Mouse (Mus musculus): ENCODE results near the gene Irx2. TPM values are rescaled to one million over a fixed set of nuclear protein-coding genes. Genes with fewer than 3 reads are reported as not detected.
A peak's percentile ranks its signal among the peaks of the same experiment; 100 is the strongest.

Irx2 gene
- polyA plus RNA-seq, 1 experiment from 2014 or later: not detected

GRCm38 (mm10) chr13:72624847-72625170 lies 3.8 kb upstream of the Irx2 start:
- WGBS (ENCODE audit: insufficient replicate concordance): 3% methylated on average over 6 of the region's 6 CpGs
- peaks cover 79% of the 10 kb centered on the region for H3K27me3 ChIP-seq (ENCODE audit: control insufficient read depth, insufficient read depth, low read depth, low read length)
- no peak for ATAC-seq (ENCODE audit: low read depth)

GRCm38 (mm10) chr13:72625236-72625950 lies 3.2 kb upstream of the Irx2 start:
- 7% methylated on average over 28 of the region's 28 CpGs for WGBS (ENCODE audit: insufficient replicate concordance)
- Histone ChIP-seq H3K4me2 (ENCODE audit: low read depth, low read length) (no peak overlapping the region), H3K9me3 (replicated peaks; ENCODE audit: control insufficient read depth, low read length) (no peaks in the 10 kb centered on the region), H3K9ac (ENCODE audit: low read depth, low read length) (no peak overlapping the region), H3K4me1 (ENCODE audit: control insufficient read depth, low read depth, low read length) (no peaks in the 10 kb centered on the region; the same call in 1 of the 2 replicates), H3K4me3 (ENCODE audit: low read depth, low read length) (no peak overlapping the region), H3K36me3 (ENCODE audit: control insufficient read depth, insufficient read depth) (no peaks in the 10 kb centered on the region), H3K27me3 (ENCODE audit: control insufficient read depth, insufficient read depth, low read depth, low read length) (peaks cover 85% of the 10 kb centered on the region), H3K27ac (ENCODE audit: low read length) (no peak overlapping the region)
- no peak for ATAC-seq (ENCODE audit: low read depth)

More at GRCm38 (mm10) chr13:72624847-72625170, 3.8 kb upstream of the Irx2 start:
- no peaks in the 10 kb centered on the region; the same call in 1 of the 2 replicates for H3K4me1 ChIP-seq (ENCODE audit: control insufficient read depth, low read depth, low read length)
- H3K9ac ChIP-seq (ENCODE audit: low read depth, low read length): no peak overlapping the region
- no peak overlapping the region for H3K27ac ChIP-seq (ENCODE audit: low read length)
- peak overlapping the region; percentile 36 for H3K4me2 ChIP-seq (ENCODE audit: low read depth, low read length)
- no peaks in the 10 kb centered on the region for H3K9me3 ChIP-seq (replicated peaks; ENCODE audit: control insufficient read depth, low read length)
- H3K36me3 ChIP-seq (ENCODE audit: control insufficient read depth, insufficient read depth): no peaks in the 10 kb centered on the region
- H3K4me3 ChIP-seq (ENCODE audit: low read depth, low read length): peak overlapping the region; percentile 28

GRCm38 (mm10) chr13:72627391-72628321 lies 964 bp upstream of the Irx2 start:
- Histone ChIP-seq H3K27ac (ENCODE audit: low read length) (no peak overlapping the region), H3K9ac (ENCODE audit: low read depth, low read length) (no peak overlapping the region), H3K9me3 (replicated peaks; ENCODE audit: control insufficient read depth, low read length) (no peaks in the 10 kb centered on the region), H3K4me3 (ENCODE audit: low read depth, low read length) (peak overlapping the region; percentile 44), H3K4me1 (ENCODE audit: control insufficient read depth, low read depth, low read length) (no peaks in the 10 kb centered on the region; the same call in 1 of the 2 replicates), H3K27me3 (ENCODE audit: control insufficient read depth, insufficient read depth, low read depth, low read length) (peaks cover 99% of the 10 kb centered on the region), H3K36me3 (ENCODE audit: control insufficient read depth, insufficient read depth) (no peaks in the 10 kb centered on the region), H3K4me2 (ENCODE audit: low read depth, low read length) (peak overlapping the region; percentile 65; the same call in 1 of the 2 replicates)
- 3% methylated on average over 42 of the region's 42 CpGs for WGBS (ENCODE audit: insufficient replicate concordance)
- no peak for ATAC-seq (ENCODE audit: low read depth)

GRCm38 (mm10) chr13:72628935-72629631 lies 463 bp downstream of the Irx2 start:
- ATAC-seq (ENCODE audit: low read depth): no peak
- H3K27me3 ChIP-seq (ENCODE audit: control insufficient read depth, insufficient read depth, low read depth, low read length): peaks cover 96% of the 10 kb centered on the region
- H3K9ac ChIP-seq (ENCODE audit: low read depth, low read length): no peak overlapping the region
- H3K4me3 ChIP-seq (ENCODE audit: low read depth, low read length): peak overlapping the region; percentile 44
- no peaks in the 10 kb centered on the region for H3K9me3 ChIP-seq (replicated peaks; ENCODE audit: control insufficient read depth, low read length)
- H3K36me3 ChIP-seq (ENCODE audit: control insufficient read depth, insufficient read depth): no peaks in the 10 kb centered on the region
- H3K4me2 ChIP-seq (ENCODE audit: low read depth, low read length): peak overlapping the region; percentile 65
- H3K4me1 ChIP-seq (ENCODE audit: control insufficient read depth, low read depth, low read length): no peaks in the 10 kb centered on the region; the same call in 1 of the 2 replicates
- under 1% methylated on average over 69 of the region's 88 CpGs for WGBS (ENCODE audit: insufficient replicate concordance)
- no peak overlapping the region for H3K27ac ChIP-seq (ENCODE audit: low read length)

GRCm38 (mm10) chr13:72629806-72630205 lies 1.2 kb downstream of the Irx2 start:
- Histone ChIP-seq H3K36me3 (ENCODE audit: control insufficient read depth, insufficient read depth) (no peaks in the 10 kb centered on the region), H3K27me3 (ENCODE audit: control insufficient read depth, insufficient read depth, low read depth, low read length) (peaks cover 96% of the 10 kb centered on the region), H3K9me3 (replicated peaks; ENCODE audit: control insufficient read depth, low read length) (no peaks in the 10 kb centered on the region), H3K9ac (ENCODE audit: low read depth, low read length) (no peak overlapping the region), H3K4me1 (ENCODE audit: control insufficient read depth, low read depth, low read length) (no peaks in the 10 kb centered on the region; the same call in 1 of the 2 replicates), H3K4me3 (ENCODE audit: low read depth, low read length) (no peak overlapping the region), H3K27ac (ENCODE audit: low read length) (no peak overlapping the region), H3K4me2 (ENCODE audit: low read depth, low read length) (no peak overlapping the region)
- no peak for ATAC-seq (ENCODE audit: low read depth)
- WGBS (ENCODE audit: insufficient replicate concordance): 3% methylated on average over 13 of the region's 13 CpGs

- WGBS (ENCODE audit: insufficient replicate concordance): 3% methylated on average over 60 of the region's 60 CpGs
- Histone ChIP-seq H3K4me3 (ENCODE audit: low read depth, low read length) (no peak overlapping the region), H3K9ac (ENCODE audit: low read depth, low read length) (no peak overlapping the region), H3K27ac (ENCODE audit: low read length) (no peak overlapping the region), H3K4me1 (ENCODE audit: control insufficient read depth, low read depth, low read length) (no peaks in the 10 kb centered on the region; the same call in 1 of the 2 replicates), H3K36me3 (ENCODE audit: control insufficient read depth, insufficient read depth) (no peaks in the 10 kb centered on the region), H3K9me3 (replicated peaks; ENCODE audit: control insufficient read depth, low read length) (no peaks in the 10 kb centered on the region), H3K4me2 (ENCODE audit: low read depth, low read length) (no peak overlapping the region), H3K27me3 (ENCODE audit: control insufficient read depth, insufficient read depth, low read depth, low read length) (peaks cover 97% of the 10 kb centered on the region)
- no peak for ATAC-seq (ENCODE audit: low read depth)
Observed at GRCm38 (mm10) chr13:72630501-72631372, 2.1 kb downstream of the Irx2 start.

GRCm38 (mm10) chr13:72631373-72632021 lies 2.9 kb downstream of the Irx2 start:
- no peak overlapping the region for H3K9ac ChIP-seq (ENCODE audit: low read depth, low read length)
- no peak overlapping the region for H3K4me3 ChIP-seq (ENCODE audit: low read depth, low read length)

GRCm38 (mm10) chr13:72632361-72632760 lies 3.7 kb downstream of the Irx2 start:
- H3K27ac ChIP-seq (ENCODE audit: low read length): no peak overlapping the region
- peaks cover 92% of the 10 kb centered on the region for H3K27me3 ChIP-seq (ENCODE audit: control insufficient read depth, insufficient read depth, low read depth, low read length)
- no peaks in the 10 kb centered on the region for H3K9me3 ChIP-seq (replicated peaks; ENCODE audit: control insufficient read depth, low read length)
- no peak overlapping the region for H3K4me2 ChIP-seq (ENCODE audit: low read depth, low read length)
- H3K4me3 ChIP-seq (ENCODE audit: low read depth, low read length): no peak overlapping the region
- 5% methylated on average over 6 of the region's 6 CpGs for WGBS (ENCODE audit: insufficient replicate concordance)
- ATAC-seq (ENCODE audit: low read depth): no peak
- H3K9ac ChIP-seq (ENCODE audit: low read depth, low read length): no peak overlapping the region
- H3K4me1 ChIP-seq (ENCODE audit: control insufficient read depth, low read depth, low read length): no peaks in the 10 kb centered on the region; the same call in 1 of the 2 replicates
- no peaks in the 10 kb centered on the region for H3K36me3 ChIP-seq (ENCODE audit: control insufficient read depth, insufficient read depth)

More at GRCm38 (mm10) chr13:72631373-72632021, 2.9 kb downstream of the Irx2 start:
- no peaks in the 10 kb centered on the region for H3K36me3 ChIP-seq (ENCODE audit: control insufficient read depth, insufficient read depth)
- no peak for ATAC-seq (ENCODE audit: low read depth)
- no peak overlapping the region for H3K27ac ChIP-seq (ENCODE audit: low read length)
- H3K9me3 ChIP-seq (replicated peaks; ENCODE audit: control insufficient read depth, low read length): no peaks in the 10 kb centered on the region
- no peak overlapping the region for H3K4me2 ChIP-seq (ENCODE audit: low read depth, low read length)
- peaks cover 94% of the 10 kb centered on the region for H3K27me3 ChIP-seq (ENCODE audit: control insufficient read depth, insufficient read depth, low read depth, low read length)
- H3K4me1 ChIP-seq (ENCODE audit: control insufficient read depth, low read depth, low read length): no peaks in the 10 kb centered on the region; the same call in 1 of the 2 replicates
- under 1% methylated on average over 62 of the region's 62 CpGs for WGBS (ENCODE audit: insufficient replicate concordance)

Data from liver, embryonic 16.5 days (tissue).